Mouse (Mus musculus): ENCODE measurements around the gene Map2k1. TPM values are rescaled to one million over a fixed set of nuclear protein-coding genes. Genes with fewer than 3 reads are reported as not detected.

Gene Map2k1
- 100 to 1,000 TPM; 139 to 161 TPM for total RNA-seq (2023)

GRCm38 (mm10) chr9:64253021-64253904 is at the start of gene Map2k1:
TSS of gene Map2k1 (minus strand) at chr9:64253631.

GRCm38 (mm10) chr9:64281105-64281780 is 27.8 kb upstream of the Map2k1 start, which contains the start of gene Tipin:
TSS of gene Tipin (plus strand) at chr9:64281581.

GRCm38 (mm10) chr9:64234768-64235435 is 18.5 kb downstream of the Map2k1 start, which contains the start of gene Uchl4:
TSS of gene Uchl4 (plus strand) at chr9:64235201.

GRCm38 (mm10) chr9:64178974-64179646 is 74.3 kb downstream of the Map2k1 start, which contains the start of gene Snapc5:
TSS of gene Snapc5 (plus strand) at chr9:64179274.

GRCm38 (mm10) chr9:64172816-64173665 is 80.4 kb downstream of the Map2k1 start, which contains the start of the genes Zwilch and Rpl4:
TSS of gene Zwilch (minus strand) at chr9:64173104.
TSS of gene Rpl4 (plus strand) at chr9:64173375.

Other genes starting within 250 kb of the Map2k1 start
- not detected for gene Smad6, start 231.6 kb downstream of the Map2k1 start, total RNA-seq (2023)
- gene Lctl, start 136.5 kb downstream of the Map2k1 start, total RNA-seq (2023): not detected
- 1 to 10 TPM; 6.1 to 6.3 TPM for gene Zwilch, start 80.5 kb downstream of the Map2k1 start, total RNA-seq (2023)
- 1,000 to 10,000 TPM; 1,733 to 1,769 TPM for gene Rpl4, start 80.3 kb downstream of the Map2k1 start, total RNA-seq (2023)
- 10 to 100 TPM; 20.3 to 21.0 TPM for gene Snapc5, start 74.4 kb downstream of the Map2k1 start, total RNA-seq (2023)
- gene Uchl4, start 18.4 kb downstream of the Map2k1 start, total RNA-seq (2023): 1 to 10 TPM; 2.8 to 2.9 TPM
- gene Tipin, start 27.9 kb upstream of the Map2k1 start, total RNA-seq (2023): 10 to 100 TPM; 19.1 to 40.5 TPM
- 10 to 100 TPM; 29.1 to 30.5 TPM for gene Dis3l, start 87.7 kb upstream of the Map2k1 start, total RNA-seq (2023)
- not detected for gene Megf11, start 132.0 kb upstream of the Map2k1 start, total RNA-seq (2023)